Mouse (Mus musculus): ENCODE measurements around the gene Cfap36.

The Cfap36 gene

GRCm38 (mm10) chr11:29246883-29247650 lies at the start of gene Cfap36:
Cfap36 (minus strand) TSS chr11:29247409.
- peak; percentile 91 for DNase-seq (ENCODE audit: extremely low spot score, low spot score)

- DNase-seq (ENCODE audit: extremely low spot score, low spot score) = no peak
These were observed 40.1 kb upstream of the Cfap36 start for GRCm38 (mm10) chr11:29287305-29287704.

GRCm38 (mm10) chr11:29286040-29286439 lies 38.8 kb upstream of the Cfap36 start:
- no peak for DNase-seq (ENCODE audit: extremely low spot score, low spot score)

- DNase-seq (ENCODE audit: extremely low spot score, low spot score) = no peak
These were observed 27.5 kb upstream of the Cfap36 start for GRCm38 (mm10) chr11:29274758-29275157.

GRCm38 (mm10) chr11:29267824-29268223 lies 20.6 kb upstream of the Cfap36 start:
- DNase-seq (ENCODE audit: extremely low spot score, low spot score) = peak; percentile 30

GRCm38 (mm10) chr11:29254643-29255042 lies 7.4 kb upstream of the Cfap36 start:
- no peak for DNase-seq (ENCODE audit: extremely low spot score, low spot score)

- DNase-seq (ENCODE audit: extremely low spot score, low spot score) = no peak
These were observed 1.2 kb upstream of the Cfap36 start for GRCm38 (mm10) chr11:29248386-29248785.

GRCm38 (mm10) chr11:29247725-29248124 lies 516 bp upstream of the Cfap36 start:
- peak; percentile 15 for DNase-seq (ENCODE audit: extremely low spot score, low spot score)

GRCm38 (mm10) chr11:29245988-29246387 lies 1.2 kb downstream of the Cfap36 start:
- no peak for DNase-seq (ENCODE audit: extremely low spot score, low spot score)

- no peak for DNase-seq (ENCODE audit: extremely low spot score, low spot score)
These were observed 5.2 kb downstream of the Cfap36 start for GRCm38 (mm10) chr11:29241961-29242360.

GRCm38 (mm10) chr11:29239353-29239752 lies 7.9 kb downstream of the Cfap36 start:
- no peak for DNase-seq (ENCODE audit: extremely low spot score, low spot score)

GRCm38 (mm10) chr11:29238551-29238950 lies 8.7 kb downstream of the Cfap36 start:
- DNase-seq (ENCODE audit: extremely low spot score, low spot score) = no peak

GRCm38 (mm10) chr11:29238047-29238446 lies 9.2 kb downstream of the Cfap36 start:
- no peak for DNase-seq (ENCODE audit: extremely low spot score, low spot score)

- DNase-seq (ENCODE audit: extremely low spot score, low spot score) = no peak
These were observed 9.8 kb downstream of the Cfap36 start for GRCm38 (mm10) chr11:29237364-29237763.

- no peak for DNase-seq (ENCODE audit: extremely low spot score, low spot score)
These were observed 13.6 kb downstream of the Cfap36 start for GRCm38 (mm10) chr11:29233569-29233968.

- DNase-seq (ENCODE audit: extremely low spot score, low spot score) = no peak
These were observed 18.3 kb downstream of the Cfap36 start for GRCm38 (mm10) chr11:29228957-29229356.

GRCm38 (mm10) chr11:29224754-29225153 lies 22.5 kb downstream of the Cfap36 start:
- no peak for DNase-seq (ENCODE audit: extremely low spot score, low spot score)

- DNase-seq (ENCODE audit: extremely low spot score, low spot score) = no peak
These were observed 24.9 kb downstream of the Cfap36 start for GRCm38 (mm10) chr11:29222310-29222709.

- no peak for DNase-seq (ENCODE audit: extremely low spot score, low spot score)
These were observed 28.2 kb downstream of the Cfap36 start for GRCm38 (mm10) chr11:29219055-29219454.

GRCm38 (mm10) chr11:29216196-29216595 lies 31.0 kb downstream of the Cfap36 start:
- DNase-seq (ENCODE audit: extremely low spot score, low spot score) = no peak

GRCm38 (mm10) chr11:29209774-29210173 lies 37.4 kb downstream of the Cfap36 start:
- DNase-seq (ENCODE audit: extremely low spot score, low spot score) = no peak

- DNase-seq (ENCODE audit: extremely low spot score, low spot score) = no peak
These were observed 43.6 kb downstream of the Cfap36 start for GRCm38 (mm10) chr11:29203653-29204052.

- no peak for DNase-seq (ENCODE audit: extremely low spot score, low spot score)
These were observed 58.2 kb downstream of the Cfap36 start for GRCm38 (mm10) chr11:29188981-29189380.
